Mouse (Mus musculus) stomach, postnatal 0 days (tissue): ENCODE results near the gene Fhit.

ENCODE experiments used
- CTCF ChIP-seq: IDR thresholded peaks from 2 replicates; pipeline ENCODE4 v1.5.1; 2016; ENCODE audit warnings: antibody characterized with exemption, low read depth, mild to moderate bottlenecking, moderate library complexity
- EP300 ChIP-seq: optimal IDR thresholded peaks from 2 replicates; pipeline ENCODE3; 2016; ENCODE audit warnings: antibody characterized with exemption

- TF ChIP-seq CTCF (no peak), EP300 (no peak)
Measured at GRCm38 (mm10) chr14:10345905-10346304, 815.9 kb downstream of the Fhit start.
